Mouse (Mus musculus) CD4-positive naive resting alpha-beta T cell, adult 57 days (primary cell): ENCODE data around the gene Calhm2. TPM values are rescaled to one million over a fixed set of nuclear protein-coding genes. Genes with fewer than 3 reads are reported as not detected.

Experiments used
- total RNA-seq: library from RNA; stranded (reverse); gene quantifications from one replicate; pipeline ENCODE4 v1.2.4, GENCODE M21; 2023

Gene Calhm2
- 7.0 TPM for total RNA-seq

DNA sequence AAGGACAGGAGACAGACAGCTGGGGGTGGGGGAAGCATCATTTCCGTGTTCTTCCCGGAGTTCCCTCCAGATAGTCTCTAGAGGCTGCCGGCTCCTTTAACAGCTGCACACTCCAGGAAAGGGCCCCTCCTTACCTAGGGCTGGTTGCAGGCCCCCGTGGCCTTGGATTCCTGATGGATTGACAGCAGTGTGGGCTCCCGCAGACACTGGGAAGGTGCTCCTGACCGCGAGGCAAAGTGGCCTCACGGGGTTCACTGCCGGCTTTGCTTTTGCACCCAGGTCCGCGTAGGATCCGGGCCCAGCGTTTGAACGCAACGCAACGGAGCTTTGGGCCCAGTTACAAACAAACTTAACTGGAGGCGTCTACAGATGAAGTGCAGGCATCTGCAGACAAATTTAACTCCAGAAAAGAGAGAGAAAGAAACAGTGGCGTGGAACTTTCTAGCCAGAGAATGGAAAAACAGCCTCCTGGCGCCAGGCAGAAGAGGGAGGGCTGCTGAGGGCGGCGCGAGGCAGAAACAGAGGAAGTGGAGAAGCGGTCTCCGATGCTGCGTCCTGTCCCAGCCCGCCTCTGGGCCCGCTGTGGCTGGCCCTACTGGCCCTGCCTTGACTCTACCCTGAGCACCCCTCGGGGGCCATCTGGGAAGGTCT lies at the start of gene Calhm2:
Calhm2 (minus strand) TSS at position 524 of the 651 bp plus-strand sequence.

GRCm38 (mm10) chr19:47178431-47179271 lies 40.6 kb upstream of the Calhm2 start, which contains the start of gene Neurl1a:
Gene Neurl1a (plus strand): TSS chr19:47178820.

DNA sequence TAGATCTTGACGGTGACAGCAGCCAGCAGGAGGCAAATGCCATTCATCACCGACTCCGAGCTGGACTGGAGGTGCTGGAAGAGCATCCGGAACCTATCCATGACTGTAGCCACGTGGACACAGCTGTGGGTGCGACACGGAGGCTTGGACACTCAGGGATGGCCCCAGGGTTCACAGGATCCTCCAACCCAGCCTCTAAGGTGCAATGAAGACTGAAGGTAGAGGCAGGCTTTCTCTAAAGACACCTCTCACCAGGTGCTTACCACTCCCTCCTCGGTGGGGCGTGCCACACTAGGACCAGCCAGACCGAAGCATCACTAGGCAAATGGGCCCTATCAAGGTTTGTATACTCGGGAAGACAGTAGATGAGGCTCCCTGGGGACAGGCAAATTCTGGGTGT lies 19.6 kb upstream of the Calhm2 start, which contains the start of gene Calhm3:
Calhm3 (minus strand) TSS at position 101 of the 400 bp plus-strand sequence.

DNA sequence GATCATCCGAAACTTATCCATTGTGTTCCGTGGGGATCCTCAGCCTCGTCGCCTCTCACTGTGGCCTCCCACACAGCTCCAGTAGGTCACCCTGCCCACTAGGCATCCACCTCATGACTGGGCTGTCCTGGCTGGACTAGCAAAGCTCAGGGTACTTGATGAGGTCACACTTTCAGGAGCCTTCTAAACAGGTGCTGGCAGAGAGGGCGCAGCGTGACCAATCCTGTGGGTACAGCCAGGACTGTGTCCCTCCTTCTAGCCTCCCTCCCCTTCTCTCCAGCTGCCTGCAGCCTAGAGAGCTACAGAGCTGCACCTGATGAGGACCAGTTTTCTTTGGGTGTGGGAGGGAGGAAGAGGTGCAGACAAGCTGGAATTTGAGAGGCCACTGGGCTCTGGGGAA lies 6.1 kb upstream of the Calhm2 start, which contains the start of gene Calhm1:
Calhm1 (minus strand) TSS at position 101 of the 400 bp plus-strand sequence.

GRCm38 (mm10) chr19:47090550-47091156 lies 47.4 kb downstream of the Calhm2 start, which contains the start of the genes Usmg5 and Pdcd11:
Gene Usmg5 (minus strand): TSS chr19:47090647.
Gene Pdcd11 (plus strand): TSS chr19:47090768.

GRCm38 (mm10) chr19:47067096-47067882 lies 70.8 kb downstream of the Calhm2 start, which contains the start of gene Taf5:
Gene Taf5 (plus strand): TSS chr19:47067746.

Other genes starting within 250 kb of the Calhm2 start
- not detected for gene Ina, start 123.6 kb downstream of the Calhm2 start, total RNA-seq
- gene Nt5c2, start 123.1 kb downstream of the Calhm2 start, total RNA-seq: 77.8 TPM
- gene Pcgf6, start 87.4 kb downstream of the Calhm2 start, total RNA-seq: 18.9 TPM
- gene Taf5, start 70.5 kb downstream of the Calhm2 start, total RNA-seq: 12.2 TPM
- 160 TPM for gene Usmg5, start 47.6 kb downstream of the Calhm2 start, total RNA-seq
- 40.5 TPM for gene Pdcd11, start 47.5 kb downstream of the Calhm2 start, total RNA-seq
- gene Calhm1, start 6.0 kb upstream of the Calhm2 start, total RNA-seq: not detected
- not detected for gene Calhm3, start 19.5 kb upstream of the Calhm2 start, total RNA-seq
- not detected for gene Neurl1a, start 40.5 kb upstream of the Calhm2 start, total RNA-seq